Mouse (Mus musculus) fibroblast of lung, adult 2 months (primary cell): ENCODE results near the gene Cops7a.

Experiments used
- DNase-seq: peaks from one replicate; pipeline ENCODE4 v3.0.0-alpha.2; 2011; ENCODE audit warnings: low read depth

The Cops7a gene

DNA sequence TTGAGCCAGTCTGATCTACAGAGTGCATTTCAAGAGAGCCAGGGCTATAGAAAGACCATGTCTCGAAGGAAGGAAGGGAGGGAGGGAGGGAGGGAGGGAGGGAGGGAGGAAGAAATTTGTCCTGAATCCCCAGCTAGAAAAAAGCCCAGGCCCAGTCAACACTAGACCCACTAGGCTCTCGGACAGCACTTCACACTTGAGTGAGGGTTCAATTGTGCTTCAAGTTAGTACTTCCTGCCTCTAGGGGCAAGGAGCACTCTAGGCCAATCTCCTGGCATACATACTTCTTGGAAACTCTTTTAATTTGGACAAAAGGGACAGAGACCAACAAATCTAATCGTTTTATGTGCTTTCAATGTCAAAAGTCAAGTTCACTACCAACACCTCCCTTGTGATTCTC, 7.2 kb downstream of the Cops7a start:
- no peak for DNase-seq

DNA sequence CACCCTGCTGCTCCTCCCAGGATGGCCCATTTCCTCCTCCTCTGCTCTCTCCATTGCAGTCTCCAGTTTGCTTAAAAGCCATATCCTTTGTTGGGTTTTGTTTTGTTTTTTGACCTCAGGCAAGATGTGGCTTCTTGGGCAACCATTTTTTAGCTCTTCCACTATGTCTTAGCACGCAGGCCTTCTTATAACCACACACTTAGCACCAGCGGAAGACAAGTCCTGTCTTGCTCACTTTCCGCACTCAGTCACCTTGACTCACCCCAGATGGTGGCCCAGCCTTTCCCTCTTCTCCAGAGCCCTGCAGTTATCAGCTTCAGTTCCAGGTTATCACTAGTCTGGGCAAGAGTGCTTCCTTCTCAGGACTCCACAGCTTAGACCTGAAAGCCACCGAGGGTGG, 10.1 kb downstream of the Cops7a start:
- no peak for DNase-seq

DNA sequence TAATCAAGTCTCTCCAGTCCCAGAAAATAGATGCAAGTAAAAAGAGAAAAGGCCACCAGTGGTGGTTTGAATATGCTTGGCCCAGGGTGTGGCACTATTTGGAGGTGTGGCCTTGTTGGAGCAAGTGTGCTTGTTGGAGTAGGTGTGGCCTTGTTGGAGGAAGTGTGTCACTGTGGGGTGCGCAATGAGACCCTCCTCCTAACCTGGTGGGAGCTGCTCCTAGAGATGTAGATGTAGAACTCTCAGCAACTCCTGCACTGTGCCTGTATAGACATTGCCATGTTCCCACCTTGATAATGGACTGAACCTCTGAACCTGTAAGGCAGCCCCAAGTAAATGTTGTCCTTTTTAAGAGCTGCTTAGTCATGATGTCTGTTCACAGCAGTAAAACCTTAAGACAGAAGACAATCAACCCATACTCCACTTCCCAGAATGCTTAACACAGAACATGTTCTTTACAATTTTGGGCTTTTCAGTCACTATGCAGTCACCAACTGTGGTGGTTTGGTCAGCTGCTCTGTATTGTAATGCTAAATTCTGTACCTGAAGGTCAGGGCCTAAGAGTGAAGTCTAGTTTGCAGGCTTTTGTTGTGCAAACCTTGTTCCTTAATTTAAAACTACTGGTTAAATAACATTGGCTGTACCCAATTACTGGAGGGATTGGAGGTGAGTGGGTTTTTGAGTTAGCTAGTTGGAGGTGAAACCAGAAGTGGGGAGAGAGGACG, 11.2 kb downstream of the Cops7a start:
- no peak for DNase-seq

DNA sequence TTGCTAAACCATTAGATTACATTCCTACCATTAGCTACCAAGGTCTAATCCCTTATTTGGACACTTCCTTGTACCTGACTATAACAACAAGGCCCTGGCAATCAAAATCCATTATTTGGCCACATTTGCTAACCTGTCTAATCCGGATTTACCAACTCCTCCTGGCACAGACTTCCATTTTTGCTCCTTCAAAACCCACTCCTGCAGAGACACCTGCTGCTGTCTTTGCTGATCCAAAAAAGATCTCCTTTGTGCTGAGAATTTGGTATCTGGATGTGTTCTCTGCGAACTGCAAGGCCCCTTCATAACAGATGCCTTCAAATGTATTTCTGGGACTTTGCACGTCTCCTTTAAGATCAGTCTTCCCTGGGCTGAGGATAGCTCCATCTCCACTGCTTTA, 21.8 kb downstream of the Cops7a start:
- no peak for DNase-seq

DNA sequence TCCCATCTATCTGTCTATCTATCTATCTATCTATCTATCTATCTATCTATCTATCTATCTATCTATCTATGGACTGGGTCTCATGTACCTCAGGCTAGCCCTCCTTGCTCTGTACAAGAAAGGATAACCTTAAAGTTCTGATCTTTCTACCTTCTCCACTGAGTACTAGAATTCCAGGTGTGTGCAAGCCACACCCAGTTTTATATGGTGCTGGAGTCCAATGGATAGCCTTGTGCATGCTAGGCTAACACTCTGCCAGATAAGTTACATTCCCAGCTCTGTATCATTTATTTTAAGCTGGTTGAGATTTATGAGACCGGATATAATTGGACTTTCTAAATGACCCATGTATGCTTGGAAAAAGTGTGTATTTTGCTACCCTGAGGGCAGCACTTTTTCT, 23.7 kb downstream of the Cops7a start:
- no peak for DNase-seq

DNA sequence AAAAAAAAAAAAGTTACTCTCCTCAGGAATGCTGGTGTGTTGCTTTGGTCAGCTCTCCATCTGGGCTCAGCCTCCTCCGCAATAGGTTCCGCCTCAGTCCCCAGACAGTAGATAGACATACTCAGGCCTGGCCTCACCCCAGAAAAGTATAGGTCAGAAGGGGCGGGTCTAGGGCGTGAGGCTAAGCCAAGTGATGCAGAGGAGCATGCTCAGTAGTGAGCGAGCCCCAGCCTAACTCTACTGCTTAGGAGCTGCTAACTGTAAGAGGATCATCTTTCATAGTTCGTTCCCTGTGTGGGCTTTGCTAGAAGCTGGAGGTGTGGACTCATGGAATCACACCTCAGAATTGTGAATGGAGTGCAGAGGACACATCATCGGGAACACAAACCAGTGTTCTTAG, 26.8 kb downstream of the Cops7a start:
- no peak for DNase-seq

DNA sequence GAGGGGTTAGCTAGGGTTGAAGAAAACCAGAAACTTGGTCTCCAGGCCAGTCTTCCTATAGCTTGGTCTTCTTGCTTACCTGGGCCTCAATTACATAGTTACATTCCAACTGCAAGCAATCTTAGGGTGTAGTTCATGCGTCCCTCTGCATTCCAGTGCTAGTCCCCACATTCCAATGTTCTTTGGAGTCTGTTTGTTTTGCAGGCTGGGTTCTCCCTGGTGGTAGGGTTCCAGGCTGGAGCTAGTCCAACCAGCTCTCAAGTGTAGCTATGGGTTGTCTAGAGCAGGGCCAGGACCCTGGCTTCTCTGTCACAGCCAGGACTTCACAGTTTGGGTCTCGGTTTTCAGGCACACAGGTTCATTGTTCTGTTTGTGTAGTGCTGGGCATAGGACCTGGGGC, 27.8 kb downstream of the Cops7a start:
- no peak for DNase-seq

DNA sequence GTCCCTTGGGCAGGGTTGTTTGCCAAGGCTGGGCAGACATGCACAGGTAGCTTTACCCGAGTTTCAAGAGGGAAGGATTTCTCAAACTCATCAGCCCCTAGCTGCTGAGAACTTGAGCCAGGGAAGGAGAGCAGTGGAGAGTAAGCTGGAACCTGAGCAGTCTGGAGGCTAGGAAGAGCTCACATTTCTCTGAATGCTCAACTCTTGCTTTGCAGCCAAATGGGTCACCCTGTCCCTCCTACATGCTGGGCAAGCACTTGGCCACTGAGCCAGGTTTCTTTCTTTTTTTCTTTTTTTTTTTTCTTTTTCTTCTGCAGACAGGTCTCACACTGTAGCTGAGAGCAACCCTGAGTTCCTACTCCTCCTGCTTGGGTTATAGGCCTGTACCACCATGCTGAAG, 28.7 kb downstream of the Cops7a start:
- DNase-seq = no peak

DNA sequence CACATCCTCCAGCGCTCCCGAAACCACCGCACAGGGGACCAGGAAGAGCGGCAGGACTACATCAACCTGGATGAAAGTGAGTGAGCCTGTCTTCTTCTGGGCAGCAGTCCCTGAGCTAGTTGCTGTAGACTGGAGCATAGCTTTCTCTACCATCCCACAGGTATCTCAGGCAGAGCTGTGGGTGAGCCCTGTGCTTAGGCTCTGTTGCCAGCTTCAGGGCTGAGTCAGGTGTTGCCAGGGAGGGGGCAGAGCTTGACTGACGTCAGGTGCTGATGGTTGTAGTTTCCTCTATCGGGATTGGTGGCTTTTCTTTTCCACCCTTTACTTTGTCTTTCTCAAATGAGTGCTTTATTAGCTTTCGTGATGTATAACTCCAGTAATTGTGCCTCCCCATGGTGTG, 30.7 kb downstream of the Cops7a start:
- DNase-seq = no peak

DNA sequence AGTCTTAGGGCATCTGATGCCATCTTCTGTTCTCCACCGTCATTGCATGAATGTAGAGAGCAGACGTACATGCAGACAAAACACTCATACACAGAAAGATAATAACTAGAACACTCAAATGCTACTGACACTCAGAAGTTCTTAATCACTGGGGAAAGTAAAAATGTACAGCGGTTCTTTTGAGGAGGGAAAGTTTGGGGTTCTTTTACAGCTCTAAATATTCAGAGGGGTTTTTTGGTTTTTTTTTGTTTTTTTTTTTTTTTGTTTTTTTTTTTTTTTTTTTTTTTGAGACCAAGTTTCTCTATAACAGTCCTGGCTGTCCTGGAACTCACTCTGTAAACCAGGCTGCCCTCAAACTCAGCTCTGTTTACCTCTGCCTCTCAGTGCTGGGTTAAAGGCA, 32.2 kb downstream of the Cops7a start:
- no peak for DNase-seq

DNA sequence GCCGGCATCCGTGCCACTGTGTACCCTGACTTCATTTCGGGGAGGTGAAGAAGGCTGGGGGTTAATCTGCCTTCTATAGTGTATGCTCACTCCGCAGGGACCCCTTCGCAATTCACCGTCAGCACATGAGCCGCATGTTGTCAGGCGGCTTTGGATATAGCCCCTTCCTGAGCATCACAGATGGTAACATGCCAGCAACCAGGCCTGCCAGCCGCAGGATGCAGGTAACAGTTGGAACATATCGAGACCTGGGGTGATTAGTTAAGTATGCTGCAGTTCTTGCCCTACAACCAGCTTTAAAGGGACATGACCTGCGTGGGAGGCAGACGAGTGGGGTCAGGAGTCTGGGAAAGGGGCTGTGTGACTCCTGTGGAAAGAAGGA, 33.0 kb downstream of the Cops7a start:
- DNase-seq = no peak

DNA sequence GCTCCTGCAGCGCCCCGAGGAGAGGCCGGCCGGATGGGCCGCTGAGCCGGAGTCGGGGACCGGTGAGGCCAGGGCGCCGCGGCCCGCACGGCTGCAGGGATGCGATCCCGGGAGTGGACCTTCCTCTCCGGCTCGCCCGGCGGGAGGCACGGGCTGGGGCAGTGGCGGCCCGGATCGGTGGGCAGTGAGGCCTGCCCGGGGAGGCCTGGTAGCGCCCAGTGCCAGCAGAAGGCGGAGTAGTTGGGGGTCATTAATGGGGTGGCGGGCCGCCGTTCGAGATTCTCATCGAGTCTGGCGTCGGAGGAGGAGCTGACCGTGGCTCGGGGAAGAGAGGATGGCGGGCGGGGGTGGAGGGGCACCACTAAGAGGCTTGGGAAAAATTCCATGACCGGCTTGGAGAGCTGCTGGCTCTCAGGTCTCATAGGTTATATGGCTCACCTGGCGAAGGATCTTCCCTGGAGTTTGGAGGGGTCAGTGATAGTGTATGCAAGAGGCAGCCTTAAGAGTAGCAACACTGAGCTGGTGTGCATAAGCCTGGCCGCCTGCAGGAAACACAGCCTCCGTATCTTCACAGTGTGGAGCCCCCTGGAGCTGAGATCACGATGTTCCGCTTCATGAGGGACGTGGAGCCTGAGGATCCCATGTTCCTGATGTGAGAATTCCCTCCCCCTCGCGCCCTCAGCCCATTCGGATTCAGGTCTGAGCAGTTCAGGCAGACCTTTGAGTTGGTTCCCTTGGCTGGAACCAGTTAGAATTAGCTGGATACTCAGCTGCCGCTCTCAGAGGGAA, 33.6 kb downstream of the Cops7a start:
- no peak for DNase-seq

DNA sequence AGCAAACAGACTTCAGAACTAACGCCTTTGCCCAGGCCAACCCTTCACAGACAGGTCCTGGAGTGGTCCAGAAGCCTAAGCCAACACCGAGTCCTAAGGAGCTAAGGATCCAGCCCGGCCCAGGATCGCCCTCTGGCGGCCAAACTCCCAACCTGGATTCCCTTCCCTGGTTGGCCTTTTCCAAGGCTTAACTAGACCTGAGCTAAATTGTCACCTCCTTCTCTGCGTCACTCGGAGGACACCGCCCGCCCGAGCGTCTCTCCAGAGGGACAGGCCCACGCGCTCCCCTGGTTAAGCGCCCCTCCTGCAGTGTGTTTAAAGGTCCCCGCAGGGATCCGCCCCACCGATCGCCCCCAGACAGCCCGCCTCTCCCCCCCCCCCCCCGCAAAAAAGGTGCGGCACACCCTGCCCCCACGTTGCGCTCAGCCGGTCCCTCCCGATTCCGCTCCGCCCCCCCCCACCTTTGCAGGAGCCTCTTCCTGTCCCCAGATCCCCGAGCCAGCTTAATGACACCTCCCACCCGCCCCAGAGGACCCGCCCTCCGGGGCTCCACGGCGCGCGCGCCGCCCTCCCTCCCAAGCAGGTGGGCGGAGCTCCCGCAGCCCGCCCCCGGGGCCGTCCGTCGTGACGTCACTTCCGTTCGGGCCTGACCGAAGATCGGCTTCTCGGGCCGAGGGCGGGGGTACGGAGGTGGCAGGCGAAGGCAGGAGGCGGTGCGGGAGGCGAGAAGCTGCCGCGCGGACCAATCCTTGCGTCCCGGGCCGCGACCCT, 34.4 kb downstream of the Cops7a start, which contains the start of gene Mlf2:
Mlf2 (plus strand) TSS at position 633 of the 771 bp plus-strand sequence.
- DNase-seq = peak; percentile 99

DNA sequence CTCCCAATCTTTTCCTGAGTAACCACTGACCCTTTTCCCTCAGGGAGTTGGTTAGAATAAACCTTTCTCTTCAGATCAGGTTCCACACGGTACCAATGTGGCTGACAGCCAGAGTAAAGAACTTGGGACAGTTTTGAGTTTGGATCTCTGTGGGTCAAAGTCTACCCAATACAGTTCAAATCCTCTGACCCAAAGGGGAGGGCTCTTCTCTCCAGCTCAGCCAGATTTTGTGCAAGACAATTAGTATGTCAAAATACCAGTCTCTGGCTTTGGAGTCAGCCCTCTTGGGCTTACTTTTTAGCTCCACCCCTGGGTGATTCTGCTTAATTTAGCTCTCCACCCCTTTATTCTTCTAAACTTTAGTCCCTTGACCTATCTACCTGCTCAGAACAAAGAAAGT, 35.1 kb downstream of the Cops7a start:
- no peak for DNase-seq

DNA sequence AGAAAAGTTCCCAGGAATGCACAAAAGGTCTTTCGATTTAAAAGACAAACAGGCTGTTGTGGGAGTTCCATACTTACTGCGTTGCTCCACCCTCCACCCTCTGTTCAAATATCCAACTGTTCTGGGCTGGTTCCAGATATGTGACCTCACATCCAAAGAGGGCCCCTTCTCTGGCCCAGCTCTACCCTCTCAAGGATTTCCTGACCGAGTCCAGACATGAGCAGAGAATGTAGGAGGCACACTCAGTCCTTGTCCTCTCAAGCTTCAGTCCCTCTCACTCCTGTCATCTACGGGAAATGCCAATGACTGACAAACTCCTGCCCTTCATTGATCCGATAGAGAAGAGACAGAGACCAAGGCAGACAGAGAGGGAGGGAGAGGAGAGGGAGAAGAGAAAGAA, 39.4 kb downstream of the Cops7a start:
- no peak for DNase-seq

DNA sequence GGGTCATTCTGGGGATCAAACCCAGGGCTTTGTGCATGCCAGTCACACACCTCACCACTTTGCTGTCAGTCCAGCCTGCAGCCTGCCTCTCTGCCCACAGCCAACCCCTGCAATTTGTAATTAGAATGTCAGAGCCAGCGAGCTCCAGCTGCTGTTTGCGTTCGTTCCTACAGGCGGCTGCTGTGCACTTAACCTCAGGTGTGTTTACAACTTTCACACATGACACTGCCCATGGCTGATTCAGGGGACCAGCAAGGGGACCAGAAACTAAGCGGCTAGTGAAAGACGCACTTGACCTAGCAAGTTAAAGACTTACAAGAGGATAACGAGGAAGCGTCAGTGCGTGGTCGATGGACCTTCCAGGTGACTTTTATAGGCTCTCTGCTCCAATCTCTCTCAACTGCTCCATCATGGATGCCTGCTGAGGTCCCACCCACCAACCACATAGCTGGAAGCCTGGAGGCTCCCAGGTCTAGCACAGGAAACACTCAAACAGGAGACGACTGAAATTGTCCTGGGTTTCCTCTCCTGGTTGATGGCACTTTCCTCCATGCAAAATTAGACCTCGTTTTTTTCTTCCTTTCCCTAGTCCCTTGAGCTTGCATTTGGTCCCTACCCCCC, 40.1 kb downstream of the Cops7a start:
- no peak for DNase-seq

DNA sequence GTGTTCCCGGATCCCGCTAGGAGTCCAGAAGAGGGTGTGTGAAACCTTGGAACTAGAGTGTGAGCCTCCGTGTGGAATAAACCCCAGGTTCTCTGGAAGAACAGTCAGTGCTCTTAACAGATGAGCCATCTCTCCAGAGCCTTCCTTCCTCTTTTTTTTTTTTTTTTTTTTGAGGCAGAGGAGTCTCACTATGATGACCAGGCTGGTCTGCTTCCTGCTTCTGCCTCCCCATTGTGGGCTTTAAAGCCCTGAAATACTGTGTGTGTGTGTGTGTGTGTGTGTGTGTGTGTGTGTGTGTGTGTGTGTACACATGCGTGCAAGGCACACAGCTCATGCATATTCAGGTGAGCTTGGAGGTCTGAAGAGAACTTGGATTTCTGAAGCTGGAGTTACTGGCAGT, 43.8 kb downstream of the Cops7a start:
- no peak for DNase-seq

DNA sequence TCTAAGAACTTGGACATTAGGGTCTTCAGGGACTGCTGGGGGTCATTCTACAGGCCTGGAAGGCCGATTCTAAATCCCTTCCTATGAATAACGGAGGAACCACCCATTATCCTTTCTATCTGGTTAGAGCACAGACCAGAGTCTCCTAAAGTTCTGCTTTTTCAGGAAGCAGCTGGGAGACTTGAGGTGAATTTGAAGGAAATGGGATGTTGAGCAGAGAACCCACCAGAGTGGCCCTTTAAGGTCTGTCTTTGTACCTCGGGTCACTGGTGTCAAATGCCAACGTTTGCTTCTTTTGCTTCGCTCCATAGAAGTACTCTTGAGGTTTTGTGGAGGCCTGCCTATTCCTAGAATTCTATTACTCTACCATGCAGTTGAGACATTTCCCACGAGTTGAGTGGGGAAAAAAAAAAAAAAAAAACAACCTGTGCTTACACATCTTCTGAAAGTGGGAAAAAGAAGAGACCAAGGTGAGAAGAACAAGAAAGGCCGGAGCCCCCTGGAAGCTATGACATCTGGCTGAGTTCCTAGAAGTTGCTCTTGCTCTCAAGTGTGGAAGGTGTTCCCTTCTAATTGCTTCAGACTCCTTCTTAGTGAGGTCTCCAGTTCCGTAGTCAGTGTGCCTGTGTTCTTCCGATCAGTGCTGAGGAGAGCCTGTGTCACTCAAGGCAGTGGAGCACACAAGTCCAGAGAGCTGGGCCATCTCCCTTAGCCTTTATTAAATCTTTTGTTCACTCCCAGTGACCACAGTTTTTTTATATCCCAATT, 44.8 kb downstream of the Cops7a start:
- no peak for DNase-seq

DNA sequence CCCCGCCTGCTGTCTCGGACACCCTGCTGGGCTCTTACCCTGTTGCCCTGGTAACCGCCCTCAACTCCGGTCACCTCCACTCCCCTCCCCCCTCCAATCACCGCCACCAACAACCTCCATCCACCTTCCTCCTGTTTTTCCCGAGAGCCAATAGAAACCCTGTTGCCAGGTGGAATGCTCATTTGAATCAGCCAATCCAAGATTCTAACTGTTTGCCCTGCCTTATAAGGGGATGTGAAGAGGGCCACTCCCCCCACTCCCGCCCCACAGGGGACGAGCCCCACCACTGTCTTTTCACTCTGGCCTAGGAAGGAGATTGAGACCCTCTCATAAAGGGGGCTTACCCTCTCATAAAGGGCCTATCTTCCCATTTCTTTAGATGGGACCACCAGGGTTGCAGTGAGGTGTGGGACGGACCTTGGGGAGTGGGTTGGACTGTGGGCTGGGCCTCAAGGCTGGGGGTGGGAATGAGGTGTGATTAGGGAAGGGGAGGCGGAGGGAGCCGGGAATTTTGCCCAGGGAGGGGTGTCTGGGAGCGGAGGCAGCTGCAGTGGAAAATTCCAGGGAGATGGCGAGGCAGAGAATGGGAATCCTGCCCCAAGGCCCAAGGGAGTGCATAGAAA, 45.5 kb downstream of the Cops7a start, which contains the start of gene Ptms:
Ptms (minus strand) TSS at position 409 of the 623 bp plus-strand sequence.
- peak; percentile 97 for DNase-seq

DNA sequence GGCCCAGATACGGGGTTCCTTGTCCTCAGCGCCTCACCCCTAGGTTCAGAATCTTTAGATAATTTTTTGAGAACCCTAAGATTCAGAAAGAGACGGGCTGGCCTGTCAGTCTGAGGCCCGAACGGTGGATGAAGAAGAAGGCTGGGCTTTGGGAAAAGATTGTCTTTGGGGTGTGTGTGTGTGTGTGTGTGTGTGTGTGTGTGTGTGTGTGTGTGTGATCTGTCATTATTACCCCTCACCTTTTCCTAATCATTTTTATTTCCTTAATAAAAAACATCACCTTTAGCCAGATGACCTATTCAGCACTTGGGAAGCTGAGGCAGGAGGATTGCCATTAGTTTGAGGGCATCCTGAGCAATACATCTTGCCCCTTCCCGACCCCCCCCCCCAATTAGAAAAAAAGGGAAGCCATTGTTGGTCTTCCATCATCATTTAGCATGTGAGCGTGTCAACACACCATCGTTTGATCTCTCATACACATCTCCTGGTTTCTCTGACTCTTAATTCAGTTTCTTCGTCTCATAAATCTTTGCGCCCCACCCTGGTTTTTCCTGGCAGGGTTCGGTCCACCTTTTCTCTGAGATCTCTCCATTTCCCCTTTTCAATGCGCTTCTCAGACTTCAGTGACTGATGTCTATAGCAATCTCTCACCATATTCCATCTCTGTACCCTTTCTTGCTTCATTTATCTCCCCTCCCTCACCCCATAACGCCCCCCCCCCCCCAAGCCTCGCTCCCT, 46.3 kb downstream of the Cops7a start:
- no peak for DNase-seq

DNA sequence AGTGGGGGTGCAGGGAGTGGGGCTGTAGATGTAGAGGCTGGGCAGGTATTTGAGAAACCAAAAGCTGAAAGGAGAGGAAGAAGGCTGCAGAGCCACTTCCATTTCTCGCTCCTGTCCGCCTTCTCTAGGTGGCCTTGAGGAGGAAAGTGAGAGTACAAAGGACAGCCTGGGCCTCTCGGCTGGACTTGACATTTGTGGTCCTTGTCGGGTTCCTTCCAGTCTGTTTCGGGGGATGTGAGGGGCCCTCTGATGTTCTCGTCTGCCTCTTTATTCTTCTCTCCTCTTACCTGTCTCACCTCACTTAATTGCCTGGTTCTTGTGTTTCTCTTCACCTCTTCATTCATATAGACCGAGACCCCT, 47.0 kb downstream of the Cops7a start:
- no peak for DNase-seq
